Mouse (Mus musculus): ENCODE results near the gene Igf2bp3.

The Igf2bp3 gene

GRCm38 (mm10) chr6:49218275-49218802 lies 3.6 kb upstream of the Igf2bp3 start:
- peak; percentile 81 for DNase-seq

DNA sequence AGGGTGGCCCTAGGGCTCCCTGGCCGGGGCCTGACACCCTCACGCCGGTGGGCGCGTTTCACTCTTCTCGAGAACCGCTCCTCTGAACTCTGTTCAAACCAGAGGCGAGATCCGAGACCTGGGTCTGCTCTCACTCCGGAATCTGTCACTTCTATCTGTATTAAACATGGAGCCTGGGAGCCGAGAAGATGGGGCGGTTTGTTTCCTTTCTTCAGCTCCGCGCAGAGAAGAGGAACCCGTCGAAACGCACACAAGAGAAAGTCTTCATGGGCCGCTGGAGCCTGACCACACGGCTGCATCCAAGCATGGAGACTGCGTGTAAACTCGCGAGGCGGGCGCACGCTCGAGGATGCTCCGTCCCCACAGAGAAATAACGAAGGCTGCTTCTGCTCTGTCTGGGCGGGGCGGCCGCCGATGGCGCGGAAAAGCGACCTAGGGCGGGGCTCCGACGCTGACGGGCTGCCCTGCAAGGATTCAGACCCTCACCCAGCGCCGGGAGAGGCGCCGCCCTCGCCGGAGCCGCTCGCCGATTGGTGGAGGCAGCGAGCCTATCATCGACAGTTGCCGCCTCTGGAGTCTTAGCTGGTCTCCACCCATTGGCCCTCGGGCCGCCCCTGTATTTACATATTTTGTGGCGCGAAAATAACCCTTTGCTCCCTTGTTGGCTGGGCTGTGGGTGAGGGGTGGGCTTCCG lies 3.0 kb upstream of the Igf2bp3 start:
- DNase-seq, result peak; percentile 99

DNA sequence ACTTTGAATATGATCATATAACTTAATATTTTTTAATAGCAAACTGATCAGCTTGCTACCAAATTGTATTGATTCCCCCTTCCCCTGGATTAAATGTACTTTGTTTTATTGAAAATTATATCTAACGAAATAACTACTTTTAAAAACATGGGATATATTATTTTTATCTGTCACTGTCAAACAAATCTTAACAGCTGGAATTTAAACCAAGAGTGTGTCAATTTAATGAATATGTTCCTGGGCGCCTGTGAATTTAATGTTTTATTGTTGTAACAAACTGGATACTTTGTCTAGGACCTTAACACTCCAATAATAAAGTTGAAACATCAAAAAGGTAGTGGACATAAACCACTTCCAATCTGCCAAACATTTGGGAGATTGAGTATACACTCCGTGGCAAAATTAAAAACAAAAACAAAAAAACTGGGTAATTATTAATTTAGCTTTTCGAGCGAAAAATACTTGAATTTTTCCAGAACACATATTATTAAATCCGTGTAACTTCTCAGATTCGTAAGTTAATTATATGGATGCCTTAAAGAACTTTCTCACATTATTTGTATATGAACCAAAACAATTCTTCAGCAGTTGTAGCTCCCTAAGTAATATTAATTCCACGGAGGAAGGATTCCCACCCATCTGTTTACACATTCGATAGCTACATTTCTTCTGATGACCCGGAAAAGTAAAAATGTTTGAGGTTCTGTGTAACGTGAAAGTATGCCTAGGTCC lies 2.2 kb upstream of the Igf2bp3 start:
- no peak for DNase-seq

DNA sequence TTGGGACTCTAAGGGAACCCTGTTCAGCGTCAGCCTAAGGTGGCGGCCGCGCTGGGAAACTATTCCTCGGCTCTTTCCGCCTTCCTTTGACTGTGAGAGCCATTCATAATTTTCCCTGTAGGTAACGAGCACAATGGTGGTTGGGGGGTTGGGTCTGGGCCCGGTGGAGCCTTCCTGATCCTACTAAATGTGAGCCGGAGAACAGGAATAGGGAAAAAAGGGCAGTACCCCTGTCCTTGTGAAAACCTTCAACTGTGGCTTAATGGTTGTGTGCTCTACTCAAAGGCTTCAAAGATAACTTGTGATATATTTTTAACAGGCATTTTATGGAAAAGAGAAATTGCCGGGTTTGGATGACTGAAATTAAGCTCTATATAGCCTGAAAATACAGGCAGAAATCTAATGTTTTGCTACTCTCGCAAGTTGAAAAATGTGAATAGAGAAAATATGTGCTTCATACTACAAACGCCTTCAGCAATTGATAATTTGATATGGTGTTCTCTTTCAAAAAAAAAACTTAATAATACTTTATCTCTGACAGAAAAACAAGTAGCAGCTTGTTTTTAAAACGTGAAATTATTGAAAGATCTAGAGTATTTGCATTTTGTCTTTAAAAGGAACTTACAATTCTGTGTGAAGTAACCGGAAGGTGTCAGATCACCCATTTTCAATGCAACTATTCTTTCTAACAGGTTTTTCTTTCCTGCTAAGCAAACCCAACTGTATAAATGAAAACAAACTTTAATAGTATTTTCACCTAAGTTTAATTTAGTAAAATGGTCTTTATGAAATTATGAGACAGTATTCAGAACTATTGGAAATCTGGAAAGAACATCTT lies 1.2 kb upstream of the Igf2bp3 start:
- DNase-seq, result no peak

DNA sequence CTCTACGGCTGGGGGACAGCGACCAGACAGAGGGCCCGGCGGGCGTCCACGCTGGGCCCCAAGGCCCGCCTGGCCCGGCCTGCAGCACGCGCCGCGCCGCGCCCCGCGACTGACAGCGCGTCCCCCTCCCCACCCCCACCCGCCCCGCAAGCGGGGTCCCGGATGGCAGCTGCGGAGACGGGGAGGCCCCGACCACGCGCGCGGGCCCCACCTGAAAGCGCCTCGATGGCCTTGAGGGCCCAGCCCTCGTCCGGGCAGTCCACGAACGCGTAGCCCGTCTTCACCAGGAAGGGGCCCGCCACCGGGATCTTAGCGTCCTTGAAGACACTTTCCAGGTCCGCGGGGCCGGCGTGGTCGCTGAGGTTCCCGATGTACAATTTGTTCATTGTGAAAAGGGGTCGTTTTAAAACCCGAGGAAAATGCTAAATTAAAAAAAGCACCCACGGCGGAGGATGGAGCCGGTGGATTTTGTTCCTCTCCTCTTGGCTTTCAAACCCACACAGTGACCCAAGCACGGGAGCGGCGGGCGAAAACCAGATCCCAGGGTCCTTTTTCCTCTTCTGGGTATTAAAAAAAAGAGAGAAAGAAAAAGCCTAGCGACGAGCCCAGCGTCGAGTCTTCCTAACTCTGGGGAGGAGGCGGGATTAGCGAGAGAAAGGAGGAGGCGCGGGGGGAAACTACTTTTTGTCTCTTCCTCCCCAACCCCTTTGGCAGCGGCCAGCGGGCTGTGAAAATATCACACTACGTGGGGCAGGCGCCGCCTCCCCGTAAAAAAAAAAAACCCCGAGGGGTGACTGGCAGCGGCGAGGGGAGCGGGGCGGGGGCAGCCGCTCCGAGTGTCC lies 450 bp downstream of the Igf2bp3 start:
- peak; percentile 94 for DNase-seq

GRCm38 (mm10) chr6:49213581-49214085 lies 1.1 kb downstream of the Igf2bp3 start:
- DNase-seq, result peak; percentile 55

- no peak for DNase-seq
Measured at GRCm38 (mm10) chr6:49212931-49213580, 1.7 kb downstream of the Igf2bp3 start.

- DNase-seq, result peak; percentile 54
Measured at GRCm38 (mm10) chr6:49212141-49212540, 2.6 kb downstream of the Igf2bp3 start.

DNA sequence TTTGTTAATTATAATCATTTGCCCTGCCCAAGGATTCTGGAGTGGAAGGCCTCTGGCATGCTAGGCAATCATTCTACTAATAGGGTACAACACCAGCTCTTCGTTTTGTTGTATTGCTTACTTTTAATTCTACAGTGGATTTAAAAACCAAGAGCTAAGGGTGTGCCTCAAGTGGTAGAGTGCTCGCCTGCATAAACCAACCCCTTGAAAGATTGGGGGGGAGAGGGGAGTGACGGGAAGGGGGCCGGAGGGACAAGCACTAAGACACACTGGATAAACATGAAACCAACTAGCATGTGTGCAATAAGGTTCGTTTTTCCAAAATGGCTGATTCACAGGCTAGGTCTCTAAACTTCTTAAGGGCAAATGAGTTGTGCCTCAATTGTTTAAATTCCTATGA lies 3.2 kb downstream of the Igf2bp3 start:
- no peak for DNase-seq

- DNase-seq, result peak; percentile 87
Measured at GRCm38 (mm10) chr6:49209881-49210854, 4.6 kb downstream of the Igf2bp3 start.

- no peak for DNase-seq
Measured at GRCm38 (mm10) chr6:49208935-49209334, 5.8 kb downstream of the Igf2bp3 start.

DNA sequence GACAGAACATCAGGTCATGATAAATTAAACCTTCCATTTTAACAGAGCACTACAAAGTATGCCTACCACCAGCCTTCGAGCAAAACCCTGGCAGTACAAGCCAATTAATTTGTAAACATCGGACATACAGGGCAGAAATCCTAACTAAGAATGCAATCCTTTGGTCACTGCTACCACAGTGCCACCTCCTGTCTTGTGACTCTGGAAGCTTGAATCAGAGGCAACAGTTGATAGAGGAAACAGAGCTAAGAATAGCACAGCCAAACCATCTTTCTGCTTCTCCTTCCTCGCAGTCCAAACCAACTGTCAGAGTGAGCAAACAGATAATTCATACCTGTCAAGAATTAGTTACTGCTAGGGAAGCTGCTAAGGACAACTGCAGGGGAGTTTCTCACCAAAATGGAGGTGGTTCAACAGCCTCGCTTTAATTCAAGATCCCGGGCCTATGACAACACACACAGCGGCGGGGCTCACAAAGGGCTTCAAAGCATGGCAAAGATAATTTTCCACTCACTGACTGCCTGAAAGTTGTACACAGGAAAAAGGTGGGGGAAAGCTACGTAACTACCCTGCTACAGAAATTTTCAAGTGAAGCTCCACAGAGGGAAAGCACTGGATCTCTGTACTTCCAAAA lies 6.3 kb downstream of the Igf2bp3 start:
- DNase-seq, result no peak

GRCm38 (mm10) chr6:49206416-49206815 lies 8.3 kb downstream of the Igf2bp3 start:
- no peak for DNase-seq

DNA sequence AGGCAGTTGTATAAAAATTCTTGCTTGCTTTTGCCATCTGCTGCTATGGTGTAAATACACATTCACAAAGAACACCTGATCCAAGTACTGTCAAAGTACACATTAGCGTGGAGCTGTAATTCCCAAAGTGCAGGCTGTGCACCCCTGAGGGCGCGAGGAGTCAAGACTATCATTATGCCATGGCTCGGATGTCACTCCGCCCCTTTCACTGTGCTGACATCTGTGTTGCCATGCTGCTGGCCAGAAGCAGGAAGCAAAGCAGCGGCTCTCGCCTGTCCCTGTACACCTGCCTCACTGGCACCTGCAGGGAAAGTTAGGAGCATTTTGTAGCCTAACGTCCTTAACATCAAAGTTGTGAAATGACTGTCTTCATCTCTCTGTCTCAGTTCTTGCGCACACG lies 19.6 kb downstream of the Igf2bp3 start:
- DNase-seq, result no peak

DNA sequence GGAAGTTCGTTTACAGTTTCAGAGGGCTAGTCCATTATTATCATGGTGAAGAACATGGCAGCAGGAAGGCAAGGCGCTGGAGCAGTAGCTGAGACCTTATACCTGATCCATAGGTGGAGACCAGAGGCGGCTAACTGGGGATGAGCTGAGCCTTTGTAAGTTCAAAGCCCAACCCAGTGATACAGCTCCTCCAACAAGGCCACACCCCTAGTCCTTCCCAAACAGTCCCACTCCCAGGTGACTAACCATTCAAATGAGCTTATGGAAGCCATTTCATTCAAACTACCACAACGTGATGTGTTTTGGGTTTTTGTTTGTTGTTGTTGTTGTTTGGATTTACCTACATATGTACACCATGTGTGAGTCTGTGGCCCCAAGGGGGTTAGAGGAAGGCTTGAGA lies 20.2 kb downstream of the Igf2bp3 start:
- no peak for DNase-seq

DNA sequence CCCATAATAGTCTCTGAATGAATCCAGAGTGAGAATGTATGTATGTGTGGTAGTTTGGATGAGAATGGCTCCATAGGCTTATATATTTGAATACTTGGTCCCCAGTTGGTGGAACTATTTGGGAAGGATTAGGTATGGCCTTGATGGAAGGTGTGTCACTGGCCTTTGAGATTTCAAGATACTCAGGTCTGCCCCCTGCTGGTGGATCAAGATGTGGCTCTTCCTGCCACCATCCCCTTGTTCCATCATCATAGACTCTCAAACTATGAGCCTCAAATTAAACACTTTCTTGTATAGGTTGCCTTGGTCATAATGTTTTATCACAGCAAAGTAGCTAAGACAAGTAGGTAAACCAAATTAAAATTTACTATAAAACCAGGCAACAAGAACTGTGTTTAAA lies 25.4 kb downstream of the Igf2bp3 start:
- DNase-seq, result no peak

DNA sequence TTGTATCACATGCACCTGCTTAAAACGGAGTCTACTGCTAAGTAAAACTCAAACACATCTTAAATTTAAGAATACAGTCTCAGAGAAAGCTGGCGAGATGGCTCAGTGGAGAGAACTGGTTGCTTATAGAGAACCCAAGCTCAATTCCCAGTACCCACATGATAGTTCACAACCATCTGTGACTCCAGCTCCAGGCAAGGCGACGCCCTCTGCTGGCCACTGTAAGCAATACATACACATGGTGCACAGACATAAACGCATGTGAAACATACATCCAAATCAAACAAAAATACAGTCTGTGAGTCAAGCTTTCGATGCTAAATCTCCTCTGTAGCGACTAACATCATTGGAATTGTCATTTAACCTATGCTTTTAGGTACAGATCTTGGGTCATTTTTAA lies 27.5 kb downstream of the Igf2bp3 start:
- no peak for DNase-seq

DNA sequence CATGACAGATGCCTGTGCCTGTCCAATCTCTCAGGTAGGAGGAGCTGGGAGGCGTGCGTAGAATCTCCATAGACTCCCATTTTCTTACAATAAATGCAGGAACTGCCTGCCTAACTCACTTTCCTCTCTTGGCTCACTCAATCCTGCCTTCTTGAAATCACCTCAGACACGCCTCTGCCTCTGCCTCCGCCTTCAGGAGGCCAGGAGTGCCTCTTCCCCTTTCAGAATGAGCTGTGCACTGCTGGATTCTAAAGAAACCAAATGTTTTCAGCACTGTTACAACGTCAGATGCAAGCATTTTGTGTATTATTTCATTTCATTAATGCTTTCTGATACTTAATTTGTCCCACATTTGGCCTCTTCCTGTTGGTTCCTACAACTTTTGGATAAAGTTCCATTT lies 38.7 kb downstream of the Igf2bp3 start:
- DNase-seq, result no peak

DNA sequence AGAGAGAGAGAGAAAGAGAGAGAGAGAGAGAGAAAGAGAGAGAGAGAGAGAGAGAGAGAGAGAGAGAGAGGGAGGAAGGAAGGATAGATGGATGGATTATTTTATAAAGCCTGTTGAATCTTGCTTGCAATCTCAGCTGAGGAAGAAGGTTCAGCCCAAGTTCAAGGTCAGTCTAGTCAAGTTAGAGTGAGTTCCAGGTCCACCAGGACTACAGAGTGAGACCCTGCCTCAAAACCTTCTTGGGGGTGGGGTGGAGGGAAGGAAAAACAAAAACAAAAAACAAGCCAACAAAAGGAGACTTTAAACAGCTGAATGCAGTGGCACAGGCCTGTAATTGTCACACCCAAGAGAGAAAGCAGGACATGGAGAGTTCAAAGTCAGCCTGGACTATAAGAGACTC lies 40.1 kb downstream of the Igf2bp3 start:
- no peak for DNase-seq

- no peak for DNase-seq
Measured at GRCm38 (mm10) chr6:49173674-49174073, 41.1 kb downstream of the Igf2bp3 start.
